Mouse (Mus musculus): ENCODE data around the gene Lats1. TPM values are rescaled to one million over a fixed set of nuclear protein-coding genes. Genes with fewer than 3 reads are reported as not detected.
A peak's percentile ranks its signal among the peaks of the same experiment; 100 is the strongest.
"Not testable (repeated sequence)": the region's sequence is repeated elsewhere in the genome, so short reads cannot be mapped to it uniquely, and the experiment has no call there.

The Lats1 gene
- total RNA-seq, 2 experiments from 2014 or later: 13.5 to 21.3 TPM

DNA sequence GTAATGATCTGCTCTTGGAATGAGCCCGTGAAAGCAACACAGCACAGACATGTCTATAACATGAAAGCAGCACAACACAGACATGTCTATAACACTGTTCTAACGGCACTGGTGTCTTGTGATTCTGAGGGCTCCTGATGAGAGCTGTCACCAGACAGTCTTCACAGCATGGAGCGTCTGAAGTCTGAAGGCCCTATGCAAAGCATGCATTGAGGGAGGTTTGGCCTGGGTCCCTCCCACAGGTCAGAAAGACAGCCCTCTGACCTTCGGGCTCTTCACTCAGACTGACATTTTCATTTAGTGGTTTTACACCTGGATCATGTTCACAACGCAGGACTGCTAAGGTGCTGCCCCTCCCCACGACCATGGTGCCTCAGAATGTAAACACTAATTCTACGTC is 34.0 kb downstream of the Lats1 start:
- no peak for ATAC-seq (replicated peaks; ENCODE audit: low FRiP score, low TSS enrichment, poor library complexity, severe bottlenecking)

DNA sequence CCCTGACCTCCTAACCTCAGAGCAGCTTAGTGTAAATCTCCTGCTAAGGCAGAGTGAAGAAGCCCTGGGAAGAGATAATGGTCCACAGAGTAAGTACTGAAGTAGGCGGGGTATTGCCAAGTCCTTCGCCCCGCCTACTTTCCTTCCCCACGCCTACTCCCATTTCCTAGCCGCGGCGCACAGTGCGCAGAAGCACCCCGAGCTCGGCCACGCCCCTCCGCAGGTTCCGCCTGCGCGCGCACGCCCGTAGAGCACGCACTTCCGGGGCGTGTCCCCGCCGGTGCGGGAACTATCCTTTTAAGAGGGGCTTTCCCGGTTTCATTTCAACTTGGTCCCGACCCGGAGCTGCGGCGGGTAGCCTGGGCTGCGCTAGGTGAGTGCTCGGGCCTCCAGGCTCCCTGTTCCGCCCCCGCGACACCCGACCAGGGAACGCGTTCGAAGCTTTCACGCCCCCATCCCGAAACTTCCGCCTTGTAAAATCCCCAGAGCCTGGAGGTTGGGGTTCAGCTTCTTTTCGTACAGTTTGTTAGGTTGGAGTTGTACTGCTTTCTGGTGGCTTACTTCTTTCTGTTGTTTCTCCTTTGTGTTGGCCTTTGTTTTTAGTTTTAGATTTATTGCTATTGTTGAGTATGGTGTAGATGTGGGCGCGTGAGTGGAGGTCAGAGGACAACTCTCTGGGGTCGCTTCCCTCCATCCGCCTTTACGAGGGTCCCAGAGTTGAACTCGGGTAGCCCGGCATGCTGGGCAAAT is 44.9 kb downstream of the Lats1 start, which contains the start of gene Katna1:
Katna1 (plus strand) TSS at position 250 of the 750 bp plus-strand sequence.
- ATAC-seq (replicated peaks; ENCODE audit: low FRiP score, low TSS enrichment, poor library complexity, severe bottlenecking): peak; percentile 99

DNA sequence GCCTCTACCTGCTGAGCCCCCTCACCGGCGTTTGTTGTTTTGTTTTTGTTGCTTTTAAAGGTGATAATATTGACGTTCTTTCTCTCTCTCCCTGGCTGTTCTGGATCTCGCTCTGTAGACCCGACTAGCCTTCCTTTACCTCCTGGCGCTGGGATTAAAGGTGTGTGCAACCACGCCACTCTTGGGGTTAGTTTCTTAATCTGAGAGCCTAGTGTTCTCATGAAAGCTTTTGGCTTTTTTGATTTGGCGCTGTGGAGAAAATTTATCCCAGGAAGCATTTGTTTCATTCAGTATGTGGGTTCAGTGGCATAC is 45.4 kb downstream of the Lats1 start:
- no peak for ATAC-seq (replicated peaks; ENCODE audit: low FRiP score, low TSS enrichment, poor library complexity, severe bottlenecking)

DNA sequence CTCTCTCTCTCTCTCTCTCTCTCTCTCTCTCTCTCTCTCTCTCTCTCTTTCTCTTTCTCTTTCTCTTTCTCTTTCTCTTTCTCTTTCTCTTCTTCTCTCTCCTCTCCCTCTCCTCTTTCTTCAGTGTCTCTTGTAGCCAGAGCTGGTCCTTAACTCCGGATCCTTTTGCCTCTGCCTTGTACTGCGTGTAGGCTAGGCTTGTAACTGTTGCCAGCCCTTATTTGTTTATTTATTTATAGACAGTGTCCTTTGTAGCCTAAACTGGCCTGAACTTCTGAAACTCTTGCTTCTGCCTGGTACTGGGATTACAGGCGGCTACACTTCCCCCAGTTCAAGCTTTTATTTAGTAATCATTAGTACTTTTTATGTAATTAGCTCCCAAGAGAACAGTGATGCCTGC is 46.0 kb downstream of the Lats1 start:
- no peak for ATAC-seq (replicated peaks; ENCODE audit: low FRiP score, low TSS enrichment, poor library complexity, severe bottlenecking)

DNA sequence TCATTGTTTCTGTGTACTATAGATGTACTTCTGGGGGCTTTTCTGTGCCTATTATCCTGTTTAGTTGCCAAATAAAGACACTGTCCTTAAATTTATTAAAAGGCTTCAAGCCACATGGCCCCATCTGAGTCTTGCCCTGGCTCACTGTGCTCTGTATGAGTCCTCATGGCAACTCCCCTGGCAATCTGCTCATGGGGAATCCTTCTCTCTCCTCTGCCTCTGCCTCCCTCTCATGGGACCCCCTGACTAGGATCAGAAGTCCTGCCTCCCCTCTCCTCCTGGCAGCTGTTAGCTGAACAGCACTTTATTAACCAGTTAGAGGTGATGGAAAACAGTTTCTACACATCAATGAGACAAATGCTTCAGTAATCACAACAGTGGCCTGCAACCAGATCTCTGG is 50.6 kb downstream of the Lats1 start:
- no peak for ATAC-seq (replicated peaks; ENCODE audit: low FRiP score, low TSS enrichment, poor library complexity, severe bottlenecking)

DNA sequence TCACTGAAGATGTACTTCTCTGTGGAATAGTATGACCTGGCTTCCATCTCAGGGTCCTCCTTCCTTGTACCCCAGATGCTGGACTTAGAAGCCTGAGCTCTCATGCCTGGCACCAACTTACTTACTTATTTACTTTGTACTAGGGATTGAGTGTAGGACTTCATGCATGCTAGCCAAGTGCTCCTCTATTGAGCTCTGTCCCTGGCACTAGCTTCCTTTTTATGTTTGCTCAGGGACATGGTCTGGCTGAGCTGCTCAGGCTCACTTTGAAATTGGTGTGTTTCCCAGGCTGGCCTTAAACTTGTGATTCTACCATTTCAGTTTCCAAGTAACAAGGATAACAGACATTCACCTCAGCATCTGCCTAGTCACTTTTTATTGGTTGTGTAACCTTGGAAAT is 56.1 kb downstream of the Lats1 start:
- ATAC-seq (replicated peaks; ENCODE audit: low FRiP score, low TSS enrichment, poor library complexity, severe bottlenecking): no peak

DNA sequence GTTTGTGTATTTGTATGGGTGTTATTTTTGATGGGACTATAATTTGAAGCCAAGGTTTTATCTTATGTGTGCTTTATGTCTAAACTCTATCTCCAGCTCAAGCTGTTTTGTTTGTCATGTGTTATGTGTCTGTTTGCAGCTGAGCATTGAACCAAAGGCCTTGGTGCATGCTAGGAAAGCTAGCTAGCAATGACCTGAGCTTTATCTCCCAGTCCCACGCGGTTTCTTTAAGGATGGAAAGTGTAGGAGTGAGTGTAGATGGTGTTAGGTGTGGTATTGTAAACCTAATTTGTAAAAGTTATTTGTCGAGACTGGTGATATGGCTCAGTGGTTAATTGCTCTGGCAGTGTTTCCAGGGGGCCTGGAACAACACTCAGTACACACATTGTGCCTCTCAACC is 56.9 kb downstream of the Lats1 start:
- ATAC-seq (replicated peaks; ENCODE audit: low FRiP score, low TSS enrichment, poor library complexity, severe bottlenecking): peak; percentile 98

DNA sequence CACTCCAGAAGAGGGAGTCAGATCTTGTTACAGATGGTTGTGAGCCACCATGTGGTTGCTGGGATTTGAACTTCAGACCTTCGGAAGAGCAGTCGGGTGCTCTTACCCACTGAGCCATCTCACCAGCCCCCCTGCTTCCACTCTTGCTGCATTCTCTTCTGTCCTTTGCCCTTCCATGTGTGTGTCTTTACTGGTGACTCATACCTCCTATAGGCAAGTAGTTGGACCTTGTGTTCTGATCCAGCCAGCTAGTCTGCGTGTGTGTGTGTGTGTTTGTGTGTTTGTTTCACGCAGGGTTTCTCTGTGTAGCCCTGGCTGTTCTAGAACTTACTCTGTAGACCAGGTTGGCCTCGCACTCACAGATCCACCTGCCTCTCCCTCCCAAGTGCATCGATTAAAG is 64.5 kb downstream of the Lats1 start:
- ATAC-seq (replicated peaks; ENCODE audit: low FRiP score, low TSS enrichment, poor library complexity, severe bottlenecking): not testable (repeated sequence)

DNA sequence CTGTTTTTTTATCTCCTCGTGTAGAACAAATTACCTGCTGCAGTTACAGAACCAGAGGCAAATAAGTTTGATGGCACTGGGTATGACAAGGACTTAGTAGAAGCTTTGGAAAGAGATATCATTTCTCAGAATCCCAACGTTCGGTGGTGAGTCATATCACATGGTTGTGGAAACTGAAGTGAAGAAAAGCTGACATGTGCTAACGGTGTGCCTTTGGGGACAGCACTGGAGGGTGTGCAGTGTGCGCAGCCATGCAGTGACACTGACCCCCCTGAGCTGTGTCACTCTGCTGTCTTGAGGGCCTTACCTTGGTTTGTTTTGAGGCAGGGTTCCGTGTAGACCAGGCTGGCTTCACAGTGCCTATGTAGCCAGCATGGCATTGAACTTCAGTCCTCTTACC is 67.7 kb downstream of the Lats1 start:
- no peak for ATAC-seq (replicated peaks; ENCODE audit: low FRiP score, low TSS enrichment, poor library complexity, severe bottlenecking)

DNA sequence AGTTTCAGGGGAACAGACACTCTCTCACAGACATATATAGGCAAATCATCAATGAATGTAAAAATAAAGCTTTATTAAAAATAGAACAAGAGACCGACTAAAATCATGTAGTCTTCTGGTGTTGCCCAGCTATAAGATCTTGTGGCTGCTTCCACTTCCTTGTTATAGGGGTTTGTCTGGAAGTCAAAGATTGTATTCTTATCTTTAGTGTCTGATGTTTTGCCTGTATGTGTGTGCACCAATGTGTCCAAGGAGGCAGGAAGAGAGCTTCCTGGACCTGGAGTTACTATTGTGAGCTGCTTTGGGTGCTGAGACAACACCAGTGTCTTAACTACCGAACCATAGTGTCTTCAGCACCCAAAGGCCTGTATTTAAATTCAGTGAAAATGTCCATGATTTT is 76.5 kb downstream of the Lats1 start:
- peak; percentile 77 for ATAC-seq (replicated peaks; ENCODE audit: low FRiP score, low TSS enrichment, poor library complexity, severe bottlenecking)

Other genes with a start within 250 kb of the Lats1 start
- gene Ulbp1, start 207.6 kb upstream of the Lats1 start, total RNA-seq (2014; fragmentation: Nextera tagmentation): 5.7 and 15.0 TPM in 2 replicates
- gene Ulbp1, start 207.6 kb upstream of the Lats1 start, total RNA-seq (2017): 16.0 and 17.8 TPM in 2 replicates
- gene Lrp11, start 91.4 kb upstream of the Lats1 start, total RNA-seq (2014; fragmentation: Nextera tagmentation): 3.2 and 4.0 TPM in 2 replicates
- 0.61 and 5.2 TPM in 2 replicates for gene Lrp11, start 91.4 kb upstream of the Lats1 start, total RNA-seq (2017)
- 53.1 and 54.8 TPM in 2 replicates for gene Nup43, start 13.7 kb upstream of the Lats1 start, total RNA-seq (2014; fragmentation: Nextera tagmentation)
- 23.9 and 64.8 TPM in 2 replicates for gene Nup43, start 13.7 kb upstream of the Lats1 start, total RNA-seq (2017)
- gene Pcmt1, start 78 bp upstream of the Lats1 start, total RNA-seq (2014; fragmentation: Nextera tagmentation): 75.4 and 83.6 TPM in 2 replicates
- 106 and 110 TPM in 2 replicates for gene Pcmt1, start 78 bp upstream of the Lats1 start, total RNA-seq (2017)
- gene Katna1, start 44.8 kb downstream of the Lats1 start, total RNA-seq (2014; fragmentation: Nextera tagmentation): 39.7 and 87.9 TPM in 2 replicates
- gene Katna1, start 44.8 kb downstream of the Lats1 start, total RNA-seq (2017): 56.3 and 70.3 TPM in 2 replicates
- gene Ginm1, start 111.6 kb downstream of the Lats1 start, total RNA-seq (2014; fragmentation: Nextera tagmentation): 21.5 and 27.4 TPM in 2 replicates
- gene Ginm1, start 111.6 kb downstream of the Lats1 start, total RNA-seq (2017): 48.8 and 57.1 TPM in 2 replicates
- 34.5 and 36.4 TPM in 2 replicates for gene Ppil4, start 111.7 kb downstream of the Lats1 start, total RNA-seq (2014; fragmentation: Nextera tagmentation)
- 111 and 112 TPM in 2 replicates for gene Ppil4, start 111.7 kb downstream of the Lats1 start, total RNA-seq (2017)
- 0.62 TPM in 1 of 2 replicates, not detected in the other for gene Zc3h12d, start 151.3 kb downstream of the Lats1 start, total RNA-seq (2014; fragmentation: Nextera tagmentation)
- not detected in 2 replicates for gene Zc3h12d, start 151.3 kb downstream of the Lats1 start, total RNA-seq (2017)